Mouse (Mus musculus): Measurements from ENCODE around the gene Vwf. TPM values are rescaled to one million over a fixed set of nuclear protein-coding genes. Genes with fewer than 3 reads are reported as not detected.
A peak's percentile ranks its signal among the peaks of the same experiment; 100 is the strongest.

Gene Vwf
- total RNA-seq, 2 experiments from 2014 or later, result 12.5 to 15.3 TPM

DNA sequence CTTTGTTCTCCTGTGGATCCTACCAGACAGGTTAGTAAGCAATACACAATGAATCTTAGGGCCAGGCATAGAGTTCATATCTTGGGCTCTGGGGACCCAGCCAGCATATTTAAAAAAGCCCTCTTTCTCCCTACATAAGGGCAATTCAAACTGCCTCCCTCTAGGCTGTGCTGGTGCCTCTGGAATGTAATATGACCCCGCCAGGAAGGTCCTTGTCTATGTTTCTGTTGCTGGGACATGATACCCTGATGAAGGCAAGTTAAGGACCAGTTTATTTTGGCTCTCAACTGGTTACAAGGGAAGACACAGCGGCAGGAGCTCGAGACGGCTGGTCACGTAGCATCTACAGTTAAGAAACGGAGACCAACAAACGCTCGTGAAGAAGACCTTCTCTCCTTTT, 12.3 kb downstream of the Vwf start:
- Histone ChIP-seq H3K27ac (no peak overlapping the region), H3K4me3 (no peak overlapping the region)
- no peak for TF ChIP-seq CTCF (IDR thresholded peaks at IDR 0.05)
- DNase-seq, result no peak
- intact Hi-C loops (cut with DNase I), result no loop called here

DNA sequence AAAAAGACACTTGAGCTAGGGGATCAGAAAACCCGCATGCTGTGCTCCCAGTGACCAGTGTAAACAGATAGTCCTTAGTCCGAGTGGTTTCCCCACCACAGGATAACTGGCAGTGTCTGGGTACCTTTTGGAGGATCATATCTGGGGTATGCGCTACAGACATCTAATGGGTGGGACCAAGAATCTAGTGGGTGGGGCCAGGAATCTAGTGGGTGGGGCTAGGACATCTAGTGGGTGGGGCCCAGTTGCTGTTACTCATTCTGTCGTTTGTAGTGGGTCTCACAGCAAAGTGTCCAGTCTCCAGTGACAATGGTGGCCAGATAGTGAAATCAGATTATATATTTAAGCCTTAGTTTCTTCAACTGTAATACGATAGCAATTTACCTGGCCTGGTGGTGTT, 14.5 kb downstream of the Vwf start:
- no peak for DNase-seq
- Histone ChIP-seq H3K27ac (no peak overlapping the region), H3K4me3 (no peak overlapping the region)
- no peak for TF ChIP-seq CTCF (IDR thresholded peaks at IDR 0.05)
- intact Hi-C loops (cut with DNase I), result no loop called here

DNA sequence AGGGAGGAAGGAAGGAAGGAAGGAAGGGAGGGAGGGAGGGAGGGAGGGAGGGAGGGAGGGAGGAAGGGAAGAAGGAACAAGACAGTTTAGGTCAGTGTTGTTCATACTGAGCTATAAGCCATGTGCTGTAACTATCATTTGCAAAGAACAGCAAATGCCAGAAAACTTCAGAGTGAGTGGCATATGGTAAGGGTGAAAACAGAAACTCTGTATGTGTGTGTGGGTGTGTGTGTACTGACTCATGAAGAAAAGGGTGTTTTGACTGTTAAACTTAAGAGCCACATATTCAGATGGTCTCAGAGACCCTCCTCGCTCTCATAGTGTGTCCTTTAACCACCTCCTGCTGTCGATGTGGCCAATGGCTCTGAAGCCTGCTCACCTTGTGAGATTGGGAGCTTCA, 14.9 kb downstream of the Vwf start:
- no peak overlapping the region for H3K4me3 ChIP-seq
- no peak for TF ChIP-seq CTCF (IDR thresholded peaks at IDR 0.05)
- no peak overlapping the region for H3K27ac ChIP-seq
- DNase-seq, result no peak
- intact Hi-C loops (cut with DNase I), result no loop called here

DNA sequence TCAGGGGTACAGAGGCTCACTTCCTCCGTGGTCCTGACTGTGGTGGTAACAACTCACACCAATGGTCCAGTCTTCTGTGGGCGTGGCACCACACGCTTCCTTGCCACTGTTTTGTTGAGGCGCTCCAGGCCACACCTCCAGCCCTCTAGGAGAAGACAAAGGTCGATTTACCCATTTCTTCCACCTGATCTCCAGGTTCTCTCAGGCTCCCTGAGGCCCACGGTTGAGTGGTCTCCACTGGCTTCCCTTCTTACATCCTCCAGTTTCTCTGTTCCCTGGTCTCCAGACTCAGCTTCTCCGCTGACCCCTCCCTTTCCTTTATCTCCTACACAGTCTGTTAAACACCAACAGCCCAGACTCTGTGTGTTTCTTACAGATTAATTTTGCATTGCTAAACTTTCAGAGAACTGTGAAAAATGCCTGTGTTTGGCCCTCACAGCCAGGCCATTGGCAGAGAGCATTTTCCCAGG, 18.3 kb downstream of the Vwf start:
- intact Hi-C loops (cut with DNase I), result no loop called here
- no peak for TF ChIP-seq CTCF (IDR thresholded peaks at IDR 0.05)
- H3K27ac ChIP-seq, result no peak overlapping the region
- no peak for DNase-seq
- no peak overlapping the region for H3K4me3 ChIP-seq

DNA sequence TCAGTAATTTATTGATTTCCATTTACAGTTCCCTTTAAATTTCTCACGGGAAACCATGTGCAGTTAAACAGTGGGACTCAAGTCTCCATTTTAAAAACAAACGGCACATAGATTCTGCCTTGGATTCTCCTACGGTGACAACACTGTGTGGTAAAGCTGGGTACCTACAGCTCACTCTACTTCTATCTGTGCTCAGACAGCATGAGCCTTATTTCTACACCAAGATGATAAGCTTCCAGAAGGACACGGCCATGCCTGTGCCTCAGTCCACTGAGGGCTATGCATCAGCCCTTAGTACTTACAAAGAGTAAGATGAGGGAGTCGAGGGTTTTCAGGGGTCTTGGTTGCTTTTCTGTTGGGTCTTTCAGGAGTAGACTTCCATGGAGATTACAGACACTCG, 18.8 kb downstream of the Vwf start:
- Histone ChIP-seq H3K27ac (no peak overlapping the region), H3K4me3 (no peak overlapping the region)
- TF ChIP-seq CTCF (IDR thresholded peaks at IDR 0.05), result no peak
- intact Hi-C loops (cut with DNase I), result no loop called here
- DNase-seq, result no peak

DNA sequence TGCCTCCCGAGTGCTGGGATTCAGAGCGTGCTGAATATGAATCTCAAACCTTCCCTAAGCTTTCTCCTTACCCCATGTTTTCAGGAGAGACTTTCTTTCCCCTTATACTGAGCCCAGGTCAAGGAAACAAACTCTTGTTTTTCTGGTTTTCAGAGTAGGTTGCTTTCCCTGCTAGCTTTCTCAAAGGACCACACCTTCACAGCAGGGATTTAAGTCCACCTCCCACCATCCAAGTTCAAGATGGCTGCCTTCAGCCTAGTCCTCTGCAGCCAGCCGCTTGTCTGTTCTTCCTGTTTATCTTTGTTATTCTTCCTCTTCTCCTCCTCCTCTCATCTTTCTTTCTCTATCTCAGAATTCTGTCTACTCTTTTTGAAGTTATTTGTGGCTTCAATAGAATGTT, 20.1 kb downstream of the Vwf start:
- Histone ChIP-seq H3K4me3 (no peak overlapping the region), H3K27ac (no peak overlapping the region)
- no peak for DNase-seq
- TF ChIP-seq CTCF (IDR thresholded peaks at IDR 0.05), result no peak
- intact Hi-C loops (cut with DNase I), result no loop called here

DNA sequence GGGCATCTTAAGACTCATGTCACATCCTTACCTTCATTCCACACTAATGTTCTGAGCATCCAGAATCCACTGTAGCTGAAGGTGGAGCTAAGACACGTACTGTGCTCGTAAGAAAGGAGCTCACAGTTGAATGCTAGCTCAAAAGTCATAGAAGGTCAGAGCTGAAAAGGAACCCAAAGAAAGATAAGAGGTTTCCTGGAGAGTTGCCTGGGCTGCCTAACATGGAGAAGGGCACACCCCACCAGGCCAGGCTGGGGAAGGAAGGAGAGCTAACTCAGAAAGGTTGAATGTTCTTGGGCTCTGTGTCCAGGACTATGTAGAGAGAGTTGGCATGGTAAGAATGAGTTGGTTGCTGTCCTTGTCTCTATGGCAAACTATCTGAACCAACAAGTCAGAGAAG, 21.8 kb downstream of the Vwf start:
- H3K4me3 ChIP-seq, result no peak overlapping the region
- no peak overlapping the region for H3K27ac ChIP-seq
- intact Hi-C loops (cut with DNase I), result no loop called here
- TF ChIP-seq CTCF (IDR thresholded peaks at IDR 0.05), result no peak
- DNase-seq, result no peak

DNA sequence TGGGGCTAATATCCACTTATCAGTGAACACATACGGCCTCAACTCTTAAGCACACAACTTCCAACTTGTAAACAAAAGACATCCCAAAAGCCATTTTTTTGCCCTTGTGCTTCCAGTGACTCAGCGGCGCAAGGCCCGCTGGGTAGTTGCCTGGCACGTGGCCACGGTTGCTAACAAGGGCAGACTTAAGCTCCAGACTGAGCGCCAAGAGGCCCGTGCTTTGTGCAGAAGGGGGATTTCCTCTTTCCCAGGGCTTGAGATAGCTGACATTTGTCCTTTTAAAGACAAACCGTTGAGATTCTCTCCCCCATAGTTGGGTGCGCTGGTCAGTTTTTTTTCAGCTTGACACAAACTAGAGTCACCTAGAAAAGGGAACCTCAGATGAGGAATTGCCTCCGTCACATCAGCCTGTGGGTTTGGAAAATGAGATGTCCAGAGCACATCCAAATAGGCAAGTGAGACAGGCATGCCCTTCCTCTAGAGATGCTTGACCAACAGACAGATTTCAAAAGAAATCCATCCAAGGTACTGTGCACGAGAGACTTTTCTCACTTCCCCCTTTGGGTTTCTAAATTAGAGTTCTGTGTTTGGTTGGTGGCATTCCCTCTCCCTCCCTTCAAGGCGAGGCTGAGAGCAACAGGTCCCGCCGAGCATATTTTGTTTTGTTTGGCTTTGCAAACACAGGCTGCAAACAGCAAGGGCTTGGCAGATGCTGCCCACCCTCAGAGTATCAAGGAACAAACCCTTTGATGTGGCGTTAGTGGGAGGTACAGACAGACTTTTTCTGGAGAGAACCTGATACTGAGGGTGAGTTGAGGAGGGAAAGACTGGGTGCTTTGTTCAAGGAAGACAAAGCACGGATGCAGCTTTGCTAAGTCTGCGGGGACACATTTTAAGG, 26.0 kb downstream of the Vwf start:
- intact Hi-C loops (cut with DNase I), result no loop called here
- Histone ChIP-seq H3K27ac (peak overlapping the region; percentile 83), H3K4me3 (peak overlapping the region; percentile 67)
- peak; percentile 81 for DNase-seq
- TF ChIP-seq CTCF (IDR thresholded peaks at IDR 0.05), result no peak

DNA sequence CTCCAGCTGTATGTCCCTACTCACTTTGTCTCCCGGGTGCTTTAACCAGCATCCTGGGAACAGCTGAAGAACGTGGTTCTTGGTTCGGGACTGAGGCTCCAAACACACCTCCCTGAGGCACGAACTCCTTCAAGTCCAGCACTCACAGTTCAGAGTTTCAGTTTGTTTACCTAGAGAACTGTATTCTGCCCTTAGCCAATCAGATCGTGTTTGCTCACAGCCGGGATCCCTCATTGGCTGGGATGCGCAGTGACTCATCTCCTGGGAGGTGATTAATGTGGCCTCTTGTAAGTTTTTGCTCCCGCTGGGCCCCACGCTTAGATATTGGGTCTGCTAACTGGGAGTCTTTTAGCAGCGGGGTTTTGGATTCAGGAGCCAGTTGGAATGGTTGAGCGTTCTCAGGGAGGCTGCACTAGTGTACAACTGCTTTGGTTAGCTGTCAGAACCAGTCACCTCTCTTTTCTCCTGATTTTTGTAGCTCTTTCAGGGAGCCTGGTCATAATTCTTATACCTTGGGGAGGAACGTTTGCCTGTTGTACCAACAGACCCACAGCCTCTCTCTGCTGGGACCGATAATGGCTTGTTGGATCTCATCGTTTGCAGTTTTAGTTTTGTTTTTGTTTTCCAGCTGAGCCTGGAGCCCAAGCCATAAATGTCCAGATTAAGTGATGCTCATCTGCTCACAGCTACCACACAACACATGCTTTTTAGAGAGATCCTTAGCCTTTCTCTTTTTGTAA, 26.8 kb downstream of the Vwf start:
- TF ChIP-seq CTCF (IDR thresholded peaks at IDR 0.05), result no peak
- peak overlapping the region; percentile 67 for H3K4me3 ChIP-seq
- peak overlapping the region; percentile 83 for H3K27ac ChIP-seq
- DNase-seq, result peak; percentile 81
- intact Hi-C loops (cut with DNase I), result no loop called here

DNA sequence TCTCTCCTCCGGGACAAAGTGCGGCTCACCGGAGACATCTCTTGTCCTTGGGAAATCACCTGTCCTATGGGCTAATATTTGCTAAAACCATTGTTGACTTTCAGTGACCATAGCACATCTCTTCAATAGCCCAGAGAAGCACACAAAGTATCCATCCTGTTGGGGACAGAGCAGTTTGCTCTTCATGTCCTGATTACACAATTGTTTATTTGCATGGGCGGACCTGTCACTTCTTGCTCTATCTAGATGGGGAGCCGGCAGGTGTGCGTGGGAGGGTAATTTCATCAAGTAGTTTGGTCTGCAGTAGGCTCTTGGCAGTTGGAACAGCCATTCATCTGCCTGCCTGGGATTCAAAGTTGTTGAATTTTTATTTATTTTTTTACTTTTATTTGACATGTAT, 28.5 kb downstream of the Vwf start:
- Histone ChIP-seq H3K4me3 (no peak overlapping the region), H3K27ac (no peak overlapping the region)
- no peak for DNase-seq
- intact Hi-C loops (cut with DNase I), result no loop called here
- TF ChIP-seq CTCF (IDR thresholded peaks at IDR 0.05), result no peak

DNA sequence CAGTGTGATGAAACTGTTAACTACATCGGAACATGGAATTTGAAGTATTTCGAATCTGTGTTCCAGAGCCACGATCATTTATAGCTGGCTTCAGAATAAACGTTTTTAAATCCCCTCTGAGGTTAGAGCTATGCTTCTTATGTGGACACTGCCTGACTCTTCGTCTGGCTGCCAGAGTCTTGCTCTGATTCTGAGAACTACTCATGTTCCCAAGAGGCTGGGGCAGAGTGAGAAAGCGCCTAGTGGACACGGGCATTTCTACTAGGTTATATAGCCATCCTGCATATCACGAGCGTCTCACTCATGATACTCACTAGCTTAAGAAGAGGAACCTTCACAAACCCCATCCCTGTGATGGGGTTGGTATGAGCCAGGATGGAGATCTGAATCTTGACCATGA, 30.7 kb downstream of the Vwf start:
- no peak overlapping the region for H3K4me3 ChIP-seq
- TF ChIP-seq CTCF (IDR thresholded peaks at IDR 0.05), result no peak
- intact Hi-C loops (cut with DNase I), result no loop called here
- peak overlapping the region; percentile 43; the same call in 1 of the 2 replicates for H3K27ac ChIP-seq
- no peak for DNase-seq

DNA sequence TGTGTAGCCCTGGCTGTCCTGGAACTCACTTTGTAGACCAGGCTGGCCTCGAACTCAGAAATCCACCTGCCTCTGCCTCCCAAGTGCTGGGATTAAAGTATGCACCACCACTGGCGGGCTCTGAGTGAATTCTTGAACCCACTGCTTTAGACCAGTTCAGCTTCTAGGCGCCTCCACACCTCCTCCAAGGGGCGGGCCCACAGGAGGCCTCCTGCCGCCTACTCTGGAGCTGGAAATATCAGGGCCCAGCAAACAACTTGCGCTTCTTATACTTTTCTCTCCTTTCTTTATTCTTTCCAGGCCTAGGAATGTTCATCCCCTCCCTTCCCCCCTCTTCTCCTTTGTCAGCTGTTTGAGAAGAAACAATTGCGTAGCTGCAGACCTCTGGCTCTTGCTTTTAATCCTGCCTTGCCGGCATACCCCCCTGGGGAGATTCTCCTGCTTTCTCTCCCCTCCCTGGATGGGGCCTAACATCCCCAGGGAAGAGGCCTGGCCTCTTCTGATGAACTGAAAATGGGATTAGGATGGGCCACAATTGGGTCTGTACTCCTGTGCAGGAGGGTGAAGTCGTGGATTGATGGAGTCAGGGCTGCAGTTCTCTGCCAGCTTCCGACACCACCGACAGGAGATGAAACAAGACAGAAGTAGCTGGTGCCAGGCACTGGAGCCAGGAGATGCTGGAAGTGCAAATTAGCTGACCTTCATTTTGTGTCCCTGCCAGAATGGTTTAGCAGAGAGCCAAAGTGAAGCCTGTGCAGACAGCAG, 31.5 kb downstream of the Vwf start:
- Histone ChIP-seq H3K4me3 (no peak overlapping the region), H3K27ac (peak overlapping the region; percentile 43)
- intact Hi-C loops (cut with DNase I), result no loop called here
- DNase-seq, result peak; percentile 68
- no peak for TF ChIP-seq CTCF (IDR thresholded peaks at IDR 0.05)

DNA sequence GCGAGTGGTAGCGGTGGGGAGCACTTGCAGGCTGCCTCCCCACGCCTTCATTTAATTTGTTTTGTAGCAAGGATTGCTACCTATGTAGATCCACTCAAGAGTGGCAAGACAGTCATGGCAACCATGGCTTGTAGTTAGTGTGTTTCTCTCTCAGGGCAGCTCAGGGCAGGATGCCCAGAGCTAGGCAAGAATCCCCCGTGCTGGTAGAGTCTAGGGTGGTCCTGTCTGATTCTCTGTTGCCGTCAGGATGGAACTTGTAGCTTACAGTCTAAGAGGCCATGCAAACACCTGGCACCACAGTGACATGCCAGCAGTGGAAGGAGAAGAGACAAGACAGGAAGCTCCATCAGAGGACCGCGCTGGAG, 32.1 kb downstream of the Vwf start:
- no peak overlapping the region for H3K4me3 ChIP-seq
- no peak overlapping the region; the same call in 1 of the 2 replicates for H3K27ac ChIP-seq
- TF ChIP-seq CTCF (IDR thresholded peaks at IDR 0.05), result no peak
- no peak for DNase-seq
- intact Hi-C loops (cut with DNase I), result no loop called here
